Mouse (Mus musculus) heart, postnatal 0 days (tissue): Measurements from ENCODE around the gene Smco3. TPM values are rescaled to one million over a fixed set of nuclear protein-coding genes. Genes with fewer than 3 reads are reported as not detected.

Source experiments
- ATAC-seq: fragments of 200-750 bp; cut with Nextera tagmentation; 2 replicates; pipeline ENCODE4 v1.8.0; 2017; ENCODE audit warnings: low read depth, moderate number of reproducible peaks, moderate library complexity; ENCODE audit not compliant: insufficient read depth
- DNase-seq: peaks from one replicate; pipeline ENCODE4 v3.0.0-alpha.2; 2016; ENCODE audit warnings: low spot score
- H3K27ac ChIP-seq: fragments of 300-500 bp; sonication (generic); 2 replicates; pipeline ENCODE4 v1.5.1; 2014; ENCODE audit warnings: low read depth, mild to moderate bottlenecking
- H3K27me3 ChIP-seq: fragments of 300-500 bp; sonication (generic); 2 replicates; pipeline ENCODE4 v1.6.1; 2014; ENCODE audit warnings: low read length, mixed read lengths; ENCODE audit not compliant: control insufficient read depth, insufficient read depth
- H3K36me3 ChIP-seq: fragments of 300-500 bp; sonication (generic); replicated peaks from 2 replicates; pipeline ENCODE4 v1.6.1; 2014; ENCODE audit warnings: low read length, mixed read lengths; ENCODE audit not compliant: control insufficient read depth, insufficient read depth
- H3K4me1 ChIP-seq: fragments of 300-500 bp; sonication (generic); 2 replicates; pipeline ENCODE4 v1.6.1; 2014; ENCODE audit warnings: antibody characterized with exemption; ENCODE audit not compliant: control insufficient read depth, insufficient read depth
- H3K4me2 ChIP-seq: fragments of 300-500 bp; sonication (generic); 2 replicates; pipeline ENCODE4 v1.6.1; 2014; ENCODE audit warnings: low read depth, mild to moderate bottlenecking, low read length, moderate library complexity
- H3K4me3 ChIP-seq: fragments of 300-500 bp; sonication (generic); 2 replicates; pipeline ENCODE4 v1.5.1; 2014; ENCODE audit warnings: low read depth, low read length
- H3K9ac ChIP-seq: fragments of 300-500 bp; sonication (generic); replicated peaks from 2 replicates; pipeline ENCODE4 v1.6.1; 2014; ENCODE audit warnings: low read depth, low read length, mixed read lengths
- H3K9me3 ChIP-seq: fragments of 300-500 bp; sonication (generic); replicated peaks from 2 replicates; pipeline ENCODE4 v1.6.1; 2016; ENCODE audit warnings: low read length; ENCODE audit not compliant: control insufficient read depth
- CTCF ChIP-seq: IDR thresholded peaks from 2 replicates; pipeline ENCODE4 v1.5.1; 2016; ENCODE audit warnings: antibody characterized with exemption, control low read depth, low read depth
- EP300 ChIP-seq: IDR thresholded peaks from 2 replicates; pipeline ENCODE4 v1.6.1; 2016; ENCODE audit warnings: antibody characterized with exemption, low read depth
- WGBS: fragments of 180-500 bp; shearing (Covaris S2); extraction: QIAGEN DNeasy Blood & Tissue Kit; methylation state at CpG from one replicate; pipeline ENCODE4 v1.1.7; 2014; 5-methylcytosine and 5-hydroxymethylcytosine counted together
- polyA plus RNA-seq: library from polyadenylated mRNA; unstranded; fragments of >200 nt; fragmentation: Nextera tagmentation; extraction: Ambion mirVana; gene quantifications from 2 replicates; pipeline ENCODE4 v1.2.1, GENCODE M21; 2015
- total RNA-seq: library from RNA; depleted of rRNA; stranded (reverse); fragments of >200 nt; gene quantifications from 2 replicates; pipeline ENCODE4 v1.2.3, GENCODE M21; 2014; ENCODE audit warnings: low replicate concordance

The Smco3 gene
- total and polyA plus RNA-seq, 2 experiments from 2014 or later: not detected

GRCm38 (mm10) chr6:136827881-136828561 is 7.2 kb downstream of the Smco3 start, which contains the start of gene Wbp11:
TSS of gene Wbp11 (minus strand) at chr6:136828233.
- Histone ChIP-seq H3K9me3 (no peaks in the 10 kb centered on the region), H3K27ac (peak within 1 kb of the TSS; percentile 86), H3K9ac (peak within 1 kb of the TSS; percentile 100), H3K4me2 (peak within 1 kb of the TSS; percentile 90), H3K4me1 (peaks cover 11% of the 10 kb centered on the region), H3K27me3 (no peaks in the 10 kb centered on the region), H3K4me3 (peak within 1 kb of the TSS; percentile 100), H3K36me3 (peaks cover 23% of the 10 kb centered on the region)
- under 1% methylated on average over 45 of the region's 45 CpGs for WGBS
- no peak for TF ChIP-seq EP300
- peak; percentile 26; the same call in 1 of the 2 replicates for TF ChIP-seq CTCF
- ATAC-seq: peak; percentile 100
- peak; percentile 100 for DNase-seq

GRCm38 (mm10) chr6:136827516-136827880 is 7.8 kb downstream of the Smco3 start, which contains the start of gene BC049715:
TSS of gene BC049715 (plus strand) at chr6:136827626.
- Histone ChIP-seq H3K4me1 (peaks cover 11% of the 10 kb centered on the region), H3K9me3 (no peaks in the 10 kb centered on the region), H3K36me3 (peaks cover 29% of the 10 kb centered on the region), H3K9ac (peak within 1 kb of the TSS; percentile 100), H3K27ac (peak within 1 kb of the TSS; percentile 86), H3K4me2 (peak within 1 kb of the TSS; percentile 90), H3K27me3 (no peaks in the 10 kb centered on the region), H3K4me3 (peak within 1 kb of the TSS; percentile 100)
- DNase-seq (no peak), ATAC-seq (peak; percentile 19)
- WGBS: under 1% methylated on average over 34 of the region's 34 CpGs
- no peak for TF ChIP-seq EP300
- no peak; the same call in 1 of the 2 replicates for TF ChIP-seq CTCF

DNA sequence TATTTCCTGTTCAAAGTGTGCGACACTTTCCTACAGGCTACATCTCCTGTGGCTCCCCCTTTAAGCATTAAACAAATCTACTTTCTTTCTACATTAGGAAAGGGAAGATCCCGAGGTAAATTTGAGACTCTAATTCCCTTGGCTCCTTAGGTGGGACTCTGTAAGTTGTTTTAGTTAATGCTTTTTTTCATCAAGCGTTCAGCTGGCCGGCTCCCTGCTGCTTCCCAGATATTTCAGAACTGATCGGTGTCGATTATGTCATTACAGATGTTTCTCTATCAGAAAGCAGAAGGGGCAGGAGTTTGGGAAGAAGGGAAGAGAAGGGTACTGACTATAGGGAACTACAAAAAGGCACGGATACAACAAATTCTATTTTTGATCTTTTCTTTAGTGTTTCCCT is 8.1 kb downstream of the Smco3 start:
- H3K36me3 ChIP-seq: peaks cover 32% of the 10 kb centered on the region
- no peak for DNase-seq
- peak overlapping the region; percentile 90 for H3K4me2 ChIP-seq
- H3K9me3 ChIP-seq: no peaks in the 10 kb centered on the region
- no peak for ATAC-seq
- TF ChIP-seq EP300: no peak
- TF ChIP-seq CTCF: no peak
- 8% methylated on average over 7 of the region's 7 CpGs for WGBS
- peak overlapping the region; percentile 100 for H3K4me3 ChIP-seq
- H3K27ac ChIP-seq: no peak overlapping the region
- no peaks in the 10 kb centered on the region for H3K27me3 ChIP-seq
- peaks cover 11% of the 10 kb centered on the region for H3K4me1 ChIP-seq
- H3K9ac ChIP-seq: peak overlapping the region; percentile 100

DNA sequence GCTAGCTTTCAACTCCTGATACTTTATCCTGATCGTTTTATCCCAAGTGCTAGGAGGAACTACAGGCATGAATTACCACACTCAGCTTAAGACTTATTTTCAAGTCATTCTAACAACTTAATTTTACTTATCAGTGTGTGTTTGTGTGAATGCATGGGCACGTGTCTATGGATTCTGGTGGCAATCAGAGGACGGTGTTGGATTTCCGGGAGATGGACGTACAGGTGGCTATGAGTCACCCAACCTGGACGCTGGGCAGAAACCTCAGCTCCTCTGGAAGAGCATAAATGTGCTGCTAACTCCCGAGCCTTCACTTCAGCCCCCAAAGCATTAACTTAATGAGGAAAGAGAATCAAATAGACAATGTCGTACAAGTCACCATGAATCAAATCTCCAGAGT is 10.3 kb downstream of the Smco3 start:
- Histone ChIP-seq H3K9ac (no peak overlapping the region), H3K4me1 (peaks cover 11% of the 10 kb centered on the region), H3K4me3 (no peak overlapping the region), H3K27ac (no peak overlapping the region), H3K4me2 (no peak overlapping the region), H3K36me3 (peaks cover 54% of the 10 kb centered on the region), H3K27me3 (no peaks in the 10 kb centered on the region), H3K9me3 (no peaks in the 10 kb centered on the region)
- DNase-seq: no peak
- 86% methylated on average over 8 of the region's 8 CpGs for WGBS
- ATAC-seq: no peak
- TF ChIP-seq CTCF (no peak), EP300 (no peak)

DNA sequence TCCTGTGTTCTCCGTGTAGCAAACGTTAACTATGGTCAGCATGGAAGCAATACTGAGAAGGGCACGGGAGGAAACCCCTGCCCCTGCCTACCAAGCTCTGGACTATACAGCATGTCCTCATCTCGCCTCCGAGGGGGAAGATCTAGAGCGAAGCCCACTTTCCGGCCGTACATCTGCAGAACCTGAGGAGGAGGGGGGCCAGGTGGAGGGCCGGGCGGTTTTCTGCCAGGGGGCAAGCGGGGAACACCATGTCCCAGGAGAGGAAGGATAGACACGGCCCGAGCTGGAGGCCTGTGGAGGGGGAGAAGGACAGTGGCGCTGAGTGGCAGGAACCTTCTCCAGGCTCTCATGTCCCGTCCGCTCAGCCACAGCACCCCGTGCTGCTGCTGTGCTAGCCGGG is 14.2 kb downstream of the Smco3 start:
- Histone ChIP-seq H3K9ac (no peak overlapping the region), H3K27ac (no peak overlapping the region), H3K4me2 (no peak overlapping the region), H3K4me1 (no peaks in the 10 kb centered on the region), H3K9me3 (no peaks in the 10 kb centered on the region), H3K27me3 (no peaks in the 10 kb centered on the region), H3K36me3 (peaks cover 91% of the 10 kb centered on the region), H3K4me3 (no peak overlapping the region)
- 83% methylated on average over 18 of the region's 18 CpGs for WGBS
- TF ChIP-seq CTCF (no peak), EP300 (no peak)
- DNase-seq: no peak
- ATAC-seq: 0 out of 2 replicates have a peak, but pooled peaks have one; percentile 30
